Mouse (Mus musculus): Measurements from ENCODE around the gene Gm20489.

DNA sequence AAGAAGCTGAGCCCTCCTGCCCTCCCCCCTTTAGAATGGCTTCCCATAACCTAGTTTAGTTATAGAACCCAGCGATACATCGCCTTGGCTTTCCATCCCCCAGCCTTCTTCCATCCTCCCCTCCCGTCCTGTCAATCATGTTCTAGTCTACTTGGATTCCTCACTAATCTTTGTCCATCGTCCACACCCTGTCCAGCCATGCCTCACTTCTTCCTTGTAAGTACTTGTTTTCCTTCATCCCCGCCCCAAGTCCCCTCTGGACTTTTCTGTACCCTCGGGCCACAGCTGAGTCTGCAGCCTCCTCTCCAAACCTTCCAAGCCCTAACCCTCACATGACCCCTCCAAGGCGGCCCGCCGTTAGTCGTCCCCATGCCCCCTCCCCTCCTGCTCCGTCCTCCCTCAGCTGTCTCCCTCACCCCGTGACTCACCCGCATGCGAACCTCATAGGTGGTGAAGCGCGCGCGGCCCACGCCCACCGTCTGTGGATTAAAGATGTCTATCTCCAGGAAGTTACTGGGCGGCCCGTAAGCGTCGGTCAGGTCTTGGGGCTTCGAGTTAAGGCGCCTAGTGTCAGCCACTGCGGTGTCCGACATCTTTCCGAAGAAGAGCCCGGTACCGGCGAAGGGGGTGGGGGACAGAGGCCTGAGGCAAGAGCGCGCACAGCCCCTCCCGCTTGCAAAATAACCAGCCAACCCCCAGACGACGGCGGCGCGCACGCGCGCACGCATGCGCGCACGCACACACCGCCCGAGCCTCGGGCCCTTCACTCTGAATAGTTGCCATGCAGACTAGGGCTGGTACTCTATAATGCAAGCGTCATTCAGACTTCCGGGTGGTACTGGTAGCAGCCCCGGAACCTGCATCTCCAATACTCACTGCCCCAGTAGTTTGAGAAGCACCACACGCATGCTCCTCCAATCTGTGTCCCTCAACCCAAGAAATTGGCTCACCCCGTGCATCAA lies 46.7 kb downstream of the Gm20489 start, which contains the start of gene Snx12:
- TF ChIP-seq CTCF (IDR thresholded peaks at IDR 0.05; ENCODE audit: low read depth, low read length), result no peak
- TF ChIP-seq POLR2A (IDR thresholded peaks at IDR 0.05; ENCODE audit: borderline replicate concordance, low read depth, low read length), result no peak

All from bone marrow macrophage, adult 2 months (primary cell).